ENCODE assay signal across 10 mouse cellular contexts in genomic region chr6:145125591-145126113, GRCm38 (mm10). TPM values are rescaled to one million over a fixed set of nuclear protein-coding genes. Genes with fewer than 3 reads are reported as not detected.
A peak's percentile ranks its signal among the peaks of the same experiment; 100 is the strongest.
DNase-seq lines count a peak whose midpoint lies in the region; ATAC-seq and TF ChIP-seq lines count a peak whose summit lies in the region.
"Had no signal": no experiment of that assay in that cellular context is flagged by ENCODE, and none has a peak within 500 bp of the region (broad histone marks: within the 10 kb centered on the region; RNA-seq: fewer than 3 reads in every experiment).

No protein-coding gene starts in this region.

- no peaks in the 10 kb centered on the region for H3K9me3 ChIP-seq in forebrain, embryonic 16.5 days (ENCODE audit: control insufficient read depth, low read length)
- no peaks in the 10 kb centered on the region for H3K9me3 ChIP-seq in forebrain, embryonic 13.5 days (replicated peaks)
- no peaks in the 10 kb centered on the region for H3K9me3 ChIP-seq in midbrain, postnatal 0 days (ENCODE audit: low read length)
- H3K9me3 ChIP-seq: midbrain, embryonic 12.5 days had no signal

- H3K4me1 ChIP-seq in forebrain, embryonic 16.5 days (replicated peaks; ENCODE audit: control insufficient read depth, insufficient read depth, low read length) = no peaks in the 10 kb centered on the region
- H3K4me1 ChIP-seq in forebrain, embryonic 13.5 days = no peaks in the 10 kb centered on the region
- no peaks in the 10 kb centered on the region for H3K4me1 ChIP-seq in midbrain, postnatal 0 days (ENCODE audit: insufficient read depth, low read length)

- peak; percentile 25 for DNase-seq in thymus, postnatal 14 days
- DNase-seq in thymus, adult 18-20 months = no peak
- DNase-seq in heart, postnatal 14 days = peak; percentile 38 to 54
- peak; percentile 22 for DNase-seq in midbrain, postnatal 0 days (ENCODE audit: low spot score)
- DNase-seq in urinary bladder, adult 2 months (ENCODE audit: low spot score) = no peak
- DNase-seq in layer of hippocampus, adult 9-11 months = no peak

- WGBS in forebrain, embryonic 16.5 days = 67% methylated on average over 7 of the region's 7 CpGs
- 75% methylated on average over 7 of the region's 7 CpGs for WGBS in forebrain, embryonic 13.5 days
- WGBS in midbrain, postnatal 0 days = 43% methylated on average over 7 of the region's 7 CpGs

- H3K27me3 ChIP-seq in forebrain, embryonic 16.5 days (replicated peaks; ENCODE audit: control insufficient read depth, insufficient read depth, low read length) = no peaks in the 10 kb centered on the region
- no peaks in the 10 kb centered on the region for H3K27me3 ChIP-seq in forebrain, embryonic 13.5 days
- 0 out of 2 replicates have a peak, but pooled peaks cover 3% of the 10 kb centered on the region for H3K27me3 ChIP-seq in midbrain, postnatal 0 days (ENCODE audit: insufficient read depth, low read length)

- H3K27ac ChIP-seq in forebrain, embryonic 16.5 days (ENCODE audit: low read length) = no peak overlapping the region
- H3K27ac ChIP-seq in forebrain, embryonic 13.5 days = no peak overlapping the region
- peak overlapping the region; percentile 38; the same call in 1 of the 2 replicates for H3K27ac ChIP-seq in midbrain, postnatal 0 days (ENCODE audit: low read depth, low read length)
- H3K27ac ChIP-seq: layer of hippocampus, adult 2 months; midbrain, embryonic 12.5 days had no signal

- no peak overlapping the region for H3K4me2 ChIP-seq in forebrain, embryonic 16.5 days (ENCODE audit: low read length)
- no peak overlapping the region for H3K4me2 ChIP-seq in forebrain, embryonic 13.5 days
- H3K4me2 ChIP-seq in midbrain, postnatal 0 days (ENCODE audit: low read depth, low read length, poor library complexity, severe bottlenecking) = no peak overlapping the region
- H3K4me2 ChIP-seq: midbrain, embryonic 12.5 days had no signal

- intact Hi-C loops in heart, postnatal 14 days (cut with DNase I) = loop anchor here (5.0 kb wide), 2 partner anchors 38 to 47 kb away; no protein-coding TSS in a partner anchor

- 0 out of 2 replicates have a peak, but pooled peaks have one; percentile 38 for ATAC-seq in forebrain, embryonic 16.5 days
- no peak for ATAC-seq in forebrain, embryonic 13.5 days
- no peak for ATAC-seq in midbrain, postnatal 0 days (ENCODE audit: low FRiP score)

- no peak overlapping the region for H3K4me3 ChIP-seq in forebrain, embryonic 16.5 days (replicated peaks; ENCODE audit: low read length)
- no peak overlapping the region for H3K4me3 ChIP-seq in forebrain, embryonic 13.5 days
- H3K4me3 ChIP-seq in midbrain, postnatal 0 days (ENCODE audit: low read depth, low read length) = no peak overlapping the region
- H3K4me3 ChIP-seq: layer of hippocampus, adult 2 months; midbrain, embryonic 12.5 days had no signal

- no peak for TF ChIP-seq CTCF in midbrain, postnatal 0 days (IDR thresholded peaks at IDR 0.05)

- no peak overlapping the region for H3K9ac ChIP-seq in forebrain, embryonic 16.5 days (replicated peaks; ENCODE audit: low read depth, low read length)
- H3K9ac ChIP-seq in forebrain, embryonic 13.5 days = no peak overlapping the region
- no peak overlapping the region for H3K9ac ChIP-seq in midbrain, postnatal 0 days (replicated peaks; ENCODE audit: low read length, poor library complexity, severe bottlenecking)
- H3K9ac ChIP-seq: midbrain, embryonic 12.5 days had no signal

- no peaks in the 10 kb centered on the region for H3K36me3 ChIP-seq in forebrain, embryonic 16.5 days (ENCODE audit: control insufficient read depth, insufficient read depth)
- no peaks in the 10 kb centered on the region for H3K36me3 ChIP-seq in forebrain, embryonic 13.5 days (ENCODE audit: poor library complexity, severe bottlenecking)
- H3K36me3 ChIP-seq in midbrain, postnatal 0 days (ENCODE audit: insufficient read depth, low read length) = no peaks in the 10 kb centered on the region
- H3K36me3 ChIP-seq: midbrain, embryonic 12.5 days had no signal

RNA-seq across cellular contexts. Expression of gene Lrmp, which starts 10.2 kb away (rescaled TPM):
- polyA plus RNA-seq in forebrain, embryonic 16.5 days (2015; fragmentation: Nextera tagmentation; extraction: Ambion mirVana) = 0.35 and 0.82 TPM in 2 replicates
- 0.39 and 0.92 TPM in 2 replicates for polyA plus RNA-seq in forebrain, embryonic 13.5 days (2015; fragmentation: Nextera tagmentation; extraction: Ambion mirVana)
- 1 to 10 TPM; 2.2 to 7.0 TPM for total RNA-seq in heart, postnatal 14 days (2021)
- total RNA-seq in midbrain, postnatal 0 days (2014; rRNA removed) = 1.8 and 2.9 TPM in 2 replicates
- 0.59 and 1.5 TPM in 2 replicates for polyA plus RNA-seq in midbrain, postnatal 0 days (2015; fragmentation: Nextera tagmentation; extraction: Ambion mirVana)
- polyA plus RNA-seq in urinary bladder, adult 2 months (2012; rRNA removed) = 5.9 and 7.9 TPM in 2 replicates

RNA-seq across cellular contexts. Expression of gene Bcat1, which starts 49.7 kb away (rescaled TPM):
- 108 and 110 TPM in 2 replicates for polyA plus RNA-seq in forebrain, embryonic 16.5 days (2015; fragmentation: Nextera tagmentation; extraction: Ambion mirVana)
- polyA plus RNA-seq in forebrain, embryonic 13.5 days (2015; fragmentation: Nextera tagmentation; extraction: Ambion mirVana) = 101 and 102 TPM in 2 replicates
- 1 to 10 TPM; 2.2 to 2.5 TPM for total RNA-seq in heart, postnatal 14 days (2021)
- 94.2 and 96.8 TPM in 2 replicates for total RNA-seq in midbrain, postnatal 0 days (2014; rRNA removed)
- polyA plus RNA-seq in midbrain, postnatal 0 days (2015; fragmentation: Nextera tagmentation; extraction: Ambion mirVana) = 57.0 and 63.5 TPM in 2 replicates
- polyA plus RNA-seq in urinary bladder, adult 2 months (2012; rRNA removed) = 1.3 and 2.3 TPM in 2 replicates

Comparison
In these comparisons a context has a peak if more than half of its experiments do, and no peak if none do; other contexts are left out.
1. DNase-seq: peak in thymus, postnatal 14 days (single experiment), heart, postnatal 14 days (2 of 2) and midbrain, postnatal 0 days (single experiment); none in thymus, adult 18-20 months (0 of 2), urinary bladder, adult 2 months (single experiment) and layer of hippocampus, adult 9-11 months (single experiment).
2. RNA of gene Bcat1, which starts 49.7 kb away (polyA plus RNA-seq): 108 to 110 TPM in forebrain, embryonic 16.5 days, 101 to 102 TPM in forebrain, embryonic 13.5 days and 57.0 to 63.5 TPM in midbrain, postnatal 0 days; 1.3 to 2.3 TPM in urinary bladder, adult 2 months; every median in the first group is over 10 times any median in the second.